Mouse (Mus musculus): Measurements from ENCODE around the gene Dbp.

DNA sequence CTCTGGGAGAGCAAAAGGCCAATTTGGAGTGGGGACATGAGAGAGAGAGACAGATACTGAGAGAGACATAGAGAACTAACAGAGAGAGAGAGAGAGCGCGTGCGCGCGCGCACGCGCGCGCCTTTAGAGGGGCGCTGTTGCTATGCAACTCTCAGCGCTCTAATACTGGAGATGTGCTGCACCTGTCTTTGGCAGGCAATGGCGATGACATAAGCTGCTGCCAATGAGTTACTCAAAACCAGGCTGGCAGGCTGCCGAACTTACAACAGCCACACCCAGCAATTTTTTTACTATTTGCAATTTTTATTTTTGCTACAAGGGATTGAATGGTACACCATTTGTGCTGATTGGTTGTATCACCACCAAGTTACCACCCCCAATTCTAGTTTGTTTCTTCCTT is 37.1 kb upstream of the Dbp start:
- TF ChIP-seq MAX (IDR thresholded peaks at IDR 0.05; ENCODE audit: low read depth) (no peak), POLR2A (IDR thresholded peaks at IDR 0.05; ENCODE audit: insufficient read length, low read depth) (no peak), USF1 (IDR thresholded peaks at IDR 0.05; ENCODE audit: low read depth) (no peak)

Data from myocyte (in vitro differentiated cells).